Mouse (Mus musculus) myocyte (in vitro differentiated cells): ENCODE measurements around the gene Ndufs4.

Experiments
- CEBPB ChIP-seq: IDR thresholded peaks from 2 replicates; pipeline ENCODE4 v1.6.1; 2011; ENCODE audit warnings: mild to moderate bottlenecking, moderate library complexity; ENCODE audit not compliant: poor library complexity, insufficient read depth, severe bottlenecking
- E2F4 ChIP-seq: IDR thresholded peaks from one replicate; pipeline ENCODE4 v1.6.1; 2011; ENCODE audit warnings: mild to moderate bottlenecking, control low read depth, moderate library complexity; ENCODE audit not compliant: insufficient read depth
- MYOG ChIP-seq, 3 experiments: IDR thresholded peaks; one replicate each; pipeline ENCODE4 v1.6.1; 2011; ENCODE audit warnings: control low read depth in 2 of 3, low read depth in 2 of 3, mild to moderate bottlenecking in 2 of 3; ENCODE audit not compliant: insufficient read length in 2 of 3, control insufficient read depth in 1 of 3, insufficient read depth in 1 of 3
- POLR2A ChIP-seq: IDR thresholded peaks from one replicate; pipeline ENCODE4 v1.6.1; 2011; ENCODE audit warnings: low read depth, mild to moderate bottlenecking, control low read depth, moderate library complexity; ENCODE audit not compliant: insufficient read length
- POLR2AphosphoS2 ChIP-seq: IDR thresholded peaks from one replicate; pipeline ENCODE4 v1.6.1; 2011; ENCODE audit warnings: low read depth, control low read depth; ENCODE audit not compliant: insufficient read length
- SRF ChIP-seq: IDR thresholded peaks from one replicate; pipeline ENCODE4 v1.6.1; 2011; ENCODE audit warnings: low read depth; ENCODE audit not compliant: control insufficient read depth, insufficient read length
- TCF12 ChIP-seq: IDR thresholded peaks from one replicate; pipeline ENCODE4 v1.6.1; 2011; ENCODE audit warnings: mild to moderate bottlenecking, control low read depth; ENCODE audit not compliant: poor library complexity, insufficient read depth, severe bottlenecking
- USF1 ChIP-seq: IDR thresholded peaks from one replicate; pipeline ENCODE4 v1.6.1; 2011; ENCODE audit warnings: low read depth, mild to moderate bottlenecking, control low read depth, moderate library complexity

DNA sequence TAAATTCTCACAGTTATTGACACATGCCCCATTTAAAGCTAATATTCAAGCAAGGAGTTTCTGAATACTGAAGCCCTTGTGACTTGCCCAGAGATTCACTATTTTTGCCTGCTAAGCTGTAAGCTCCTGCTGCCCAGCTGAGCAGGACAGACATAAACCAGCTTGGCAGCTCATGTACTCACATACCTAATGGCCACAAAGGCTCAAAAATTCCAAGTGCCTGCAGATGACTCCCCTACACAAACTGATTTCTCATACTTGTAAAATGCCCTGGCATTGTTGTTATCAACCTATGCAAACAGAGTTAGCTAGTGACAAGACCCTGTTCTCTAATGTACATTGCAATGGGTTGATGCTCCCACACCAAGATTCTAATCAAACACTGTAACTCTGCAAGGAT lies 68.9 kb downstream of the Ndufs4 start:
- TF ChIP-seq MYOG (IDR thresholded peaks at IDR 0.05; ENCODE audit: control insufficient read depth in 1 of 3, insufficient read depth in 1 of 3, insufficient read length in 2 of 3, low read depth in 2 of 3) (no peak), POLR2A (no peak), CEBPB (no peak), SRF (no peak), POLR2AphosphoS2 (no peak), USF1 (no peak), E2F4 (no peak), TCF12 (no peak)
